Mouse (Mus musculus): Measurements from ENCODE around the gene Gucd1.

DNA sequence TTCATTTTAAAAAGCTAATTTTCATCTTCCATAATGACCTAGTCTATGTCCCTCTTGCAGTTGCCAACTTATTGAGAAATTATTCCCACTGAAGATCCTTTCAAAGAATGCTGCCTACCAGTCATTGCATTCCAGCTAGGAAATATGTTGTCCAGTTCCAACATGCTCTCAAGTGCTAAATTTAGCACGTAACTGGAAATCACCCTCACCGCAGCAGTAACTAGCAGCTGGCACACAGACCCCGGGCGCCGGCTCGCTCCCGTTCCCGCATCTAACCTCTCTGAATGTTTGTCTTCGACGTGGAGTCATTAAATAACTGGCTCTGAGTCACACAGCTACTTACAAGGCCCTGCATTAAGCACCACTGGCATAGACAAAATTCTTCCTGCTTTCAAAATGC is 139.1 kb downstream of the Gucd1 start:
- TF ChIP-seq CTCF (conservative IDR thresholded peaks at IDR 0.05; ENCODE audit: insufficient read depth, insufficient read length, low read depth, low read length) (no peak), POLR2A (IDR thresholded peaks at IDR 0.05; ENCODE audit: low read depth, low read length) (no peak)
